Mouse (Mus musculus) liver, adult 2 months (tissue): ENCODE results near the gene Mfge8.

ENCODE experiments used
- CTCF ChIP-seq: fragments of 200-500 bp; IDR thresholded peaks from 2 replicates; pipeline ENCODE4 v1.5.1; 2011; ENCODE audit warnings: low read depth, low read length, control low read depth
- POLR2A ChIP-seq: fragments of 200-500 bp; IDR thresholded peaks from 2 replicates; pipeline ENCODE4 v1.6.1; 2011; ENCODE audit warnings: low read length, control low read depth; ENCODE audit not compliant: insufficient read depth; ENCODE audit errors: extremely low read depth

DNA sequence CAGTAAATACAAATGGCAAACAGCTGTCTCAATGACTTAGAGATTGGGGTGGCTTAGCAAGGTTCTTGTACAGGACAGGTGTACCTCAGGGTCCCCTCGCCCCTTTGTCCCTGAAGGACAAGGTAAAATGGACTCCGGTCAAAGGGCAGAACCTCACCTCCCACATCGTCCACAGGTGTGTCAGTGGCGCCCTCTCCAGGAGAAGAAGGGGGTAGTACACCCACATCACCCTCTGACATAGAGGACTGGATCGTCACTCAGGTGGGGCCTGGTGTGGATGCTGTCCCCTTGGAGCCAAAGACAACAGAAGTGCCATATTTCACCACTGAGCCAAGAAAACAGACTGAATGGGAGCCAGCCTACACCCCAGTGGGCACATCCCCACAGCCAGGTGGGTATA, 52.4 kb downstream of the Mfge8 start:
- TF ChIP-seq CTCF, result no peak
- no peak for TF ChIP-seq POLR2A
